Mouse (Mus musculus) liver, postnatal 0 days (tissue): ENCODE data around the gene Pitpnm3. TPM values are rescaled to one million over a fixed set of nuclear protein-coding genes. Genes with fewer than 3 reads are reported as not detected.

ENCODE experiments used
- ATAC-seq: fragments of 200-750 bp; cut with Nextera tagmentation; 2 replicates; pipeline ENCODE4 v1.8.0; 2017; ENCODE audit warnings: mild to moderate bottlenecking, moderate library complexity
- DNase-seq: peaks from one replicate; pipeline ENCODE4 v3.0.0-alpha.2; 2016
- H3K27ac ChIP-seq: fragments of 300-500 bp; sonication (generic); 2 replicates; pipeline ENCODE4 v1.5.1; 2014; ENCODE audit warnings: antibody characterized with exemption, moderate library complexity, mild to moderate bottlenecking, low read depth
- H3K27me3 ChIP-seq: fragments of 300-500 bp; sonication (generic); 2 replicates; pipeline ENCODE4 v1.6.1; 2014; ENCODE audit warnings: low read length, control low read depth, mixed read lengths; ENCODE audit not compliant: insufficient read depth
- H3K36me3 ChIP-seq: fragments of 300-500 bp; sonication (generic); replicated peaks from 2 replicates; pipeline ENCODE4 v1.6.1; 2014; ENCODE audit warnings: mild to moderate bottlenecking, control low read depth, low read length, moderate library complexity, mixed read lengths; ENCODE audit not compliant: insufficient read depth
- H3K4me1 ChIP-seq: fragments of 300-500 bp; sonication (generic); 2 replicates; pipeline ENCODE4 v1.6.1; 2014; ENCODE audit warnings: antibody characterized with exemption, mild to moderate bottlenecking, control low read depth; ENCODE audit not compliant: insufficient read depth
- H3K4me2 ChIP-seq: fragments of 300-500 bp; sonication (generic); 2 replicates; pipeline ENCODE4 v1.6.1; 2014; ENCODE audit warnings: low read depth, mild to moderate bottlenecking, low read length, moderate library complexity, mixed read lengths
- H3K4me3 ChIP-seq: fragments of 300-500 bp; sonication (generic); 2 replicates; pipeline ENCODE4 v1.5.1; 2014; ENCODE audit warnings: low read depth, low read length
- H3K9ac ChIP-seq: fragments of 300-500 bp; sonication (generic); replicated peaks from 2 replicates; pipeline ENCODE4 v1.6.1; 2014; ENCODE audit warnings: mild to moderate bottlenecking, moderate library complexity
- H3K9me3 ChIP-seq: fragments of 300-500 bp; sonication (generic); 2 replicates; pipeline ENCODE4 v1.6.1; 2016; ENCODE audit warnings: mild to moderate bottlenecking, control low read depth, low read length, mixed read lengths
- CTCF ChIP-seq: sonication (generic); IDR thresholded peaks from 2 replicates; pipeline ENCODE4 v1.5.1; 2016; ENCODE audit warnings: antibody characterized with exemption, low read depth
- EP300 ChIP-seq: IDR thresholded peaks from 2 replicates; pipeline ENCODE4 v1.6.1; 2016; ENCODE audit warnings: antibody characterized with exemption, low read depth, mild to moderate bottlenecking
- WGBS: fragments of 180-500 bp; shearing (Covaris S2); extraction: QIAGEN DNeasy Blood & Tissue Kit; methylation state at CpG from one replicate; pipeline ENCODE4 v1.1.7; 2014; ENCODE audit not compliant: insufficient replicate concordance; 5-methylcytosine and 5-hydroxymethylcytosine counted together
- polyA plus RNA-seq: library from polyadenylated mRNA; unstranded; fragments of >200 nt; fragmentation: Nextera tagmentation; extraction: Ambion mirVana; gene quantifications from 2 replicates; pipeline ENCODE4 v1.2.1, GENCODE M21; 2015

The Pitpnm3 gene
- polyA plus RNA-seq, 1 experiment from 2014 or later, result not detected

GRCm38 (mm10) chr11:72052221-72052620 is 83.4 kb downstream of the Pitpnm3 start:
- H3K27ac ChIP-seq, result no peak overlapping the region
- H3K36me3 ChIP-seq, result no peaks in the 10 kb centered on the region
- H3K27me3 ChIP-seq, result peaks cover 32% of the 10 kb centered on the region
- H3K4me2 ChIP-seq, result no peak overlapping the region
- WGBS, result 35% methylated on average over 3 of the region's 3 CpGs
- no peak overlapping the region for H3K4me3 ChIP-seq
- TF ChIP-seq CTCF (no peak), EP300 (no peak)
- DNase-seq, result no peak
- H3K4me1 ChIP-seq, result peaks cover 8% of the 10 kb centered on the region; the same call in 1 of the 2 replicates
- no peaks in the 10 kb centered on the region for H3K9me3 ChIP-seq
- H3K9ac ChIP-seq, result no peak overlapping the region
- no peak for ATAC-seq

- Histone ChIP-seq H3K4me2 (peak overlapping the region; percentile 59), H3K27me3 (peaks cover 32% of the 10 kb centered on the region), H3K36me3 (no peaks in the 10 kb centered on the region), H3K4me1 (peaks cover 8% of the 10 kb centered on the region; the same call in 1 of the 2 replicates), H3K4me3 (peak overlapping the region; percentile 24), H3K27ac (no peak overlapping the region), H3K9me3 (no peaks in the 10 kb centered on the region), H3K9ac (no peak overlapping the region)
- TF ChIP-seq EP300, result no peak
- peak; percentile 38; the same call in 1 of the 2 replicates for TF ChIP-seq CTCF
- DNase-seq (no peak), ATAC-seq (no peak)
- WGBS, result 3% methylated on average over 45 of the region's 45 CpGs
Measured at GRCm38 (mm10) chr11:72050895-72051858, 84.4 kb downstream of the Pitpnm3 start.

DNA sequence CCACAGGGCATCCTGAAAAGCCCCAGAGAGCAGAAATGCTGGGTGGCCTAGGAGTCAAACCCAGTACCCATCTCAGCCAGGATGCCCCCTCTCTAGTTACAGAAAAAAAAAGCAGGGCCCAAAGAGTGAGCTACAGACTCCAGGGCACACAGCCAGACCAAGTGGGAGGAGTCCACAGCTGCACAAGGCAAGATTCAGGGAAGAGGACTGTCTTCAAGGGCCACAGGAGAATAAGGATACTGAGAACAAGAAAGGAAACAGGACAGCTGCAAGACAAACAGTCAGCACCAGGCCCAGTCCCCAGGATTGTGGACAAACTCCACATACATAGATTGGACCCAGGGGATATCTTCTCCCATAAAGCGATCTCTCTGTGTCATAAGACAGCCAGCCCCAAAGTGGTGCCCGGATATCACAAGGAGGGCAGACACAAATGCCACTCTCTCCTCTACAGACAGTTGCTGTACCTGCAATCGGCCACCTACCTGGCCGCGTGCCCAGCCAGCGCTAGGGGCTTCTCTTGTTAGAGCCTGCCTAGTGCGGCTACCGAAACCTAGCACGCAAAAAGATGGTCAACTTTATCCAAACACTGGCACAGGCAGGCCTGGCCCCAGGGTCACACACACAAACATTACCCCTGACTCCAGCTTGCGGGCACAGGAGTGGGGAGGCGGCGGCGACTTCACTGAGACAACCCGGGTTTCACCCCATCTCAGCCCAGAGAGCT is 85.2 kb downstream of the Pitpnm3 start:
- no peak for DNase-seq
- no peak for ATAC-seq
- WGBS, result 34% methylated on average over 14 of the region's 14 CpGs

DNA sequence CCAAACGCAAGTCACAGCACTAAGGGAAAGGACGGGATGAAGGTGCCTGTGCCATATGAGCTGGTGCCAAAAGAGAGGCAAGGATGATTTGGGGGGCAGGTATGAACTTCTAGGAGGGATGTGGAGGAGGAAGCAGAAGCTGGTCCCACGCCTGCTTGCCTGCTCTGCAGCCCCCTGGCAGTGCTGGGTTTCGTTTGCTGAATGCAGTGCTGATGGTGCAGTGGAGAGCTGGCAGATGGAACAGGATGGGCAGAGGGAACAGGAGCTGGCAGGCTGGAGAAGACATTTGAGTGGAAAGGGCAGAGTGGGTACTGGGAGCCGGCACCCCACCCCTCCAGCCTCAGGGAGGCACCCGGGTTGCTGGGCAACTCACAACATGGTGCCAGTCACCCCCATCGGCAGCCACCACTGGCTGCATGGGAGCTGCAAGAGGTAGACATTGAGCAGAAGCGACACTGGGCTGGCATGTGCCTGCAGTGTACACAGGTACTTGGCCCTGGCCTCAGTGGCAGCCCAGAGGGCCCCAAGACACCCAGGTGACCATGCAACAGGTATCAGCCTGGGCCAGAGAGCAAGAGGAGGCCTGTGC is 86.3 kb downstream of the Pitpnm3 start:
- no peak for DNase-seq
- WGBS, result 67% methylated on average over 8 of the region's 8 CpGs
- H3K4me3 ChIP-seq, result no peak overlapping the region
- ATAC-seq, result no peak
- H3K9ac ChIP-seq, result no peak overlapping the region
- no peaks in the 10 kb centered on the region for H3K36me3 ChIP-seq
- H3K9me3 ChIP-seq, result no peaks in the 10 kb centered on the region
- H3K4me2 ChIP-seq, result no peak overlapping the region
- no peak overlapping the region for H3K27ac ChIP-seq
- TF ChIP-seq CTCF (no peak), EP300 (no peak)
- H3K27me3 ChIP-seq, result peaks cover 26% of the 10 kb centered on the region
- H3K4me1 ChIP-seq, result peaks cover 8% of the 10 kb centered on the region; the same call in 1 of the 2 replicates

More for the DNA sequence above, 85.2 kb downstream of the Pitpnm3 start:
- Histone ChIP-seq H3K9me3 (no peaks in the 10 kb centered on the region), H3K27me3 (peaks cover 30% of the 10 kb centered on the region), H3K4me1 (peaks cover 8% of the 10 kb centered on the region; the same call in 1 of the 2 replicates), H3K4me2 (peak overlapping the region; percentile 59), H3K9ac (no peak overlapping the region), H3K4me3 (peak overlapping the region; percentile 24), H3K27ac (no peak overlapping the region), H3K36me3 (no peaks in the 10 kb centered on the region)
- TF ChIP-seq CTCF (no peak), EP300 (no peak)

GRCm38 (mm10) chr11:72048730-72049129 is 86.8 kb downstream of the Pitpnm3 start:
- ATAC-seq, result no peak
- Histone ChIP-seq H3K27ac (no peak overlapping the region), H3K4me3 (no peak overlapping the region), H3K27me3 (peaks cover 26% of the 10 kb centered on the region), H3K9me3 (no peaks in the 10 kb centered on the region), H3K4me1 (peaks cover 8% of the 10 kb centered on the region; the same call in 1 of the 2 replicates), H3K4me2 (no peak overlapping the region), H3K36me3 (no peaks in the 10 kb centered on the region), H3K9ac (no peak overlapping the region)
- 57% methylated on average over 6 of the region's 6 CpGs for WGBS
- DNase-seq, result no peak
- TF ChIP-seq EP300, result no peak
- TF ChIP-seq CTCF, result no peak
